Mouse (Mus musculus): ENCODE measurements at regions not wholly inside any gene's neighbourhood (a gene's known extent, or its start where the extent isn't known, plus 50 kb on each side); places are given as distances from the start of the nearest gene placed in this dataset.

DNA sequence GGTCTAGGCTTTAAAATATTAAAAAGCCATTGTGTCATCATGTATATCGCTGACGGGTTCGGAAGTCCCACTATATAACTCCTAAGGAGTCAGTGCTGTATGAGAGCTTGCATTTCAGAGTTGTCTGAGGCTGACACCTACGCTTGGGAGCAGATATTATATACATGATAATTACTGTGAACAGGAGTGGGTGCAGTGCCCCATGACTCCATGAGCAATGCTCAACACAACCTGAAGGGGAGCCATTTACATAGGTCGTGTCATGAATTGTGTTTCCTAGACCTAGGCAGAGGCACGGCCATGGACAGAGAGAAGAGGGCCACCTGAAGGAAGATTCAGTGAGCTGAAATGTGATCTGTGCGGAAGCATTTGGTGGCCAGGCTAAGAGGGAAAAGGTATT is 189.4 kb downstream of the Kcnrg start:
- Histone ChIP-seq H3K4me1 (no peaks in the 10 kb centered on the region), H3K4me2 (no peak overlapping the region), H3K4me3 (no peak overlapping the region), H3K27ac (replicated peaks) (no peak overlapping the region), H3K27me3 (replicated peaks) (no peaks in the 10 kb centered on the region), H3K9ac (no peak overlapping the region), H3K36me3 (no peaks in the 10 kb centered on the region), H3K9me3 (0 out of 2 replicates have a peak, but pooled peaks cover under 1% of the 10 kb centered on the region)
- 86% methylated on average over 7 of the region's 7 CpGs for WGBS
- no peak for ATAC-seq (ENCODE audit: extremely low read depth, insufficient number of reproducible peaks, low FRiP score, low TSS enrichment)

- WGBS: 30% methylated on average over 1 of the region's 1 CpGs
- 0 out of 2 replicates have a peak, but pooled peaks cover 3% of the 10 kb centered on the region for H3K27me3 ChIP-seq (replicated peaks)
- H3K4me2 ChIP-seq: no peak overlapping the region
- H3K9me3 ChIP-seq: no peaks in the 10 kb centered on the region
- 0 out of 2 replicates have a peak, but pooled peaks cover 3% of the 10 kb centered on the region for H3K4me1 ChIP-seq
- no peak overlapping the region for H3K27ac ChIP-seq (replicated peaks)
- no peak overlapping the region for H3K4me3 ChIP-seq
- H3K36me3 ChIP-seq: no peaks in the 10 kb centered on the region
- no peak overlapping the region for H3K9ac ChIP-seq
- no peak for ATAC-seq (ENCODE audit: extremely low read depth, insufficient number of reproducible peaks, low FRiP score, low TSS enrichment)
Observed at GRCm38 (mm10) chr14:61803421-61803925, 196.2 kb downstream of the Kcnrg start.

DNA sequence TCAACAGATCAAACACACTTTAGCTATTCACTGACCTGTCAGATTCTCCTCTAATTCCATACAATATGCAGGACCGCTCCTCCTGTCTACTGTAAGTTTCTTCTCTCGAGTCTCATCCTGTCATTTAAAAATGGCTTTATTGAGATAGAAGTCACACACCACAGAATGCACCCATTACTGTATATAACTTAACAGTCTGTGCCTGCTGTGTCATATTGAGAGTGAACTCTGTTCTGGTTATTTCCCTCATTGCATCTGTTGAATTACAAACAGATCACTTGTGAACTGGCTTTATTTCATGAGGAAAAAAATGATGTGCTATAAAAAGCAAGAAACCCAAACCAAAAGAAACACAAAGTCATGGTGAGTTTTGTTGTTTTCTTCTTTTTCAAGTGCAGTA is 198.2 kb downstream of the Kcnrg start:
- Histone ChIP-seq H3K36me3 (no peaks in the 10 kb centered on the region), H3K4me1 (peaks cover 16% of the 10 kb centered on the region), H3K9ac (no peak overlapping the region), H3K4me2 (no peak overlapping the region), H3K27ac (replicated peaks) (no peak overlapping the region), H3K4me3 (no peak overlapping the region), H3K27me3 (replicated peaks) (0 out of 2 replicates have a peak, but pooled peaks cover 3% of the 10 kb centered on the region), H3K9me3 (no peaks in the 10 kb centered on the region)
- WGBS: 77% methylated on average over 2 of the region's 2 CpGs
- no peak for ATAC-seq (ENCODE audit: extremely low read depth, insufficient number of reproducible peaks, low FRiP score, low TSS enrichment)

DNA sequence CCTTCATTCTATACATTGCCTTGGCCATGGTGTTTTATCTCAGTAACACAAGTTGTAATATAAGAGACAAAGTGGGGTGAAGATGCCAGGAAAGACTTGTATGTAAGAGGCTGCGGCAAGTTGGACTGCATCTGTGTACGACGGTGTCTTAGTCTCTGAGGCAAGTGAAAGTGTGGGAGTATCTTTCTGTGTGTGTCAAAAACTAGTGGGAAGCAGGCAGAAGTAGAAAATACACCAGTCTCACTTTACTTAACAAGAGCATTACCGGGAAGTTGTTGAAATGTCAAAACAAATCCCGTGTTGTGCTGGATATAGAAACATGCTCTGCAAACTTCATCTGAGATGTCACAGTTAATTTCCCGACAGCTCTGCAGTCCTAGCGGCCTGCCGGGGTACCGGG is 200.9 kb downstream of the Kcnrg start:
- Histone ChIP-seq H3K4me2 (no peak overlapping the region), H3K27me3 (replicated peaks) (peaks cover 10% of the 10 kb centered on the region; the same call in 1 of the 2 replicates), H3K4me3 (no peak overlapping the region), H3K4me1 (peaks cover 28% of the 10 kb centered on the region), H3K9me3 (no peaks in the 10 kb centered on the region), H3K36me3 (no peaks in the 10 kb centered on the region), H3K9ac (no peak overlapping the region), H3K27ac (replicated peaks) (no peak overlapping the region)
- 57% methylated on average over 9 of the region's 9 CpGs for WGBS
- no peak for ATAC-seq (ENCODE audit: extremely low read depth, insufficient number of reproducible peaks, low FRiP score, low TSS enrichment)

GRCm38 (mm10) chr14:61809716-61810437 is 202.6 kb downstream of the Kcnrg start:
- H3K9ac ChIP-seq: no peak overlapping the region
- no peaks in the 10 kb centered on the region for H3K9me3 ChIP-seq
- WGBS: 63% methylated on average over 10 of the region's 10 CpGs
- H3K4me2 ChIP-seq: no peak overlapping the region
- H3K36me3 ChIP-seq: no peaks in the 10 kb centered on the region
- no peak overlapping the region for H3K4me3 ChIP-seq
- H3K27me3 ChIP-seq (replicated peaks): peaks cover 10% of the 10 kb centered on the region; the same call in 1 of the 2 replicates
- peaks cover 28% of the 10 kb centered on the region for H3K4me1 ChIP-seq
- ATAC-seq (ENCODE audit: extremely low read depth, insufficient number of reproducible peaks, low FRiP score, low TSS enrichment): no peak
- H3K27ac ChIP-seq (replicated peaks): no peak overlapping the region

DNA sequence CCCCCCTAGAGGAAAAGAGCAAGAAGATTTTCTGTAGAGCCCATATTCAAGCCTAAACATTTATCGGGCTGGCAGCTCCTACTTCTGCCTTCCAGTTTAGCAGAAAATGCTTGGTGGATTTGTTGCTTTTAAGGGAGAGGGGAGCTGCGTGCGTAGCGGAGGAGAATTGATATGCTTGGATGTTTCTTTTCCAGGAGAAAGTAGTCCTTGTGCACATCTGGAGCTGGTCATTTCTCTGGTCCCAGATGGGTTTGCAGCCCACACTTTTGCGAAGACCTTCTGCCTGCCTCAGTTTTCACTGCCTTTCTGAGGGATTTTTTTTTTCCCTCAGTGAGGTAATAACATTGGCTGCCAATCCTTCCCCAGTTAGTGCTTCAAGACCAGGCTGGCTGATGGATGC is 203.6 kb downstream of the Kcnrg start:
- WGBS: 58% methylated on average over 5 of the region's 5 CpGs
- H3K9ac ChIP-seq: no peak overlapping the region
- H3K4me1 ChIP-seq: peaks cover 28% of the 10 kb centered on the region
- H3K9me3 ChIP-seq: no peaks in the 10 kb centered on the region
- peak overlapping the region; percentile 22 for H3K4me2 ChIP-seq
- H3K36me3 ChIP-seq: no peaks in the 10 kb centered on the region
- H3K4me3 ChIP-seq: no peak overlapping the region
- ATAC-seq (ENCODE audit: extremely low read depth, insufficient number of reproducible peaks, low FRiP score, low TSS enrichment): no peak
- H3K27me3 ChIP-seq (replicated peaks): peaks cover 10% of the 10 kb centered on the region; the same call in 1 of the 2 replicates
- H3K27ac ChIP-seq (replicated peaks): 0 out of 2 replicates have a peak overlapping the region, but pooled peaks have one; percentile 7

DNA sequence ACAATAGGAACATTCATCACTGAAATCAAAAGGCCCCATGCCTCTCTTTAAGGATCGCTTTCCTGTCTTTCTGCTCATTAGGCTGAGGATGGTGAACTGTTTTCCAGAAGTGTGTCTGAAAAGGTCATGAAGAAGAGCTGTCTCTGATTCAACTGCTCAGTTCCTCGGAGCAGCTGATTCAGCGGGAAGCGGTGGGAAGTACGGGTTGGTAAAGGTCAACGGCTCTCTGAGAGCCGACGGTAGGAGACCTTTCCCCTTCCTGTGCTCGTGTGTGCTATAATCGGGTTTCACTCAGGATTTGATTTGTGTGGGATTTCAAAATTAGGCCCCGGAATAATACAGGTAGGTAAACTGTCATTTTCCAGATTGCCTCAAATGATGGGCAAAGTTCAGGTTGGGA is 210.5 kb downstream of the Kcnrg start:
- Histone ChIP-seq H3K36me3 (no peaks in the 10 kb centered on the region), H3K4me3 (no peak overlapping the region), H3K9me3 (no peaks in the 10 kb centered on the region), H3K27ac (replicated peaks) (no peak overlapping the region), H3K9ac (no peak overlapping the region), H3K4me1 (peaks cover 6% of the 10 kb centered on the region; the same call in 1 of the 2 replicates), H3K27me3 (replicated peaks) (no peaks in the 10 kb centered on the region), H3K4me2 (no peak overlapping the region)
- no peak for ATAC-seq (ENCODE audit: extremely low read depth, insufficient number of reproducible peaks, low FRiP score, low TSS enrichment)
- 62% methylated on average over 11 of the region's 11 CpGs for WGBS

DNA sequence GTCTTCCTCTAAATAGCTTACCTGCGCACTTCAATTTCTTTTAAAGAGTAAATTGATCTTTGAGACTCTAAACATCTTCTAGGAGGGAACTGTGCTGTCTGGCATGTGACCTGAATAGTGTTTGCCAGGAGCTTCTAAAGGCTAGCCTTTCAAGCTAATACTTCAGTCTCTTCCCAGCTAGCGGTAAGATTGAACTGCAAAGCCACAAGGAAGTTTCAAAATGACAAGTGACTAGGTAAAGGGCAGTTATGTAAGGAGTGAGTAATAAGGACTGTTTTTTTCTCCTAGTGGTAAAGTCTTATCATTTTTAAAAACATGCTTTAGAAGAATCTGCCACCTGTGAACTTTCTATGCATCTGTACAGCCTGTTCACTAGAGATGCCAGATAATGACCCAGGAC is 211.1 kb downstream of the Kcnrg start:
- no peak overlapping the region for H3K4me2 ChIP-seq
- H3K36me3 ChIP-seq: no peaks in the 10 kb centered on the region
- H3K27ac ChIP-seq (replicated peaks): no peak overlapping the region
- H3K4me1 ChIP-seq: peaks cover 6% of the 10 kb centered on the region; the same call in 1 of the 2 replicates
- H3K27me3 ChIP-seq (replicated peaks): no peaks in the 10 kb centered on the region
- WGBS: 83% methylated on average over 2 of the region's 2 CpGs
- no peak overlapping the region for H3K9ac ChIP-seq
- H3K9me3 ChIP-seq: no peaks in the 10 kb centered on the region
- ATAC-seq (ENCODE audit: extremely low read depth, insufficient number of reproducible peaks, low FRiP score, low TSS enrichment): no peak
- no peak overlapping the region for H3K4me3 ChIP-seq

- WGBS: 83% methylated on average over 2 of the region's 2 CpGs
Observed at GRCm38 (mm10) chr14:61819251-61819650, 212.0 kb downstream of the Kcnrg start.

GRCm38 (mm10) chr14:61834291-61834936 is 227.2 kb downstream of the Kcnrg start:
- Histone ChIP-seq H3K27ac (replicated peaks) (no peak overlapping the region), H3K36me3 (no peaks in the 10 kb centered on the region), H3K4me1 (peaks cover 21% of the 10 kb centered on the region), H3K4me2 (no peak overlapping the region), H3K9ac (no peak overlapping the region), H3K4me3 (no peak overlapping the region), H3K9me3 (no peaks in the 10 kb centered on the region), H3K27me3 (replicated peaks) (no peaks in the 10 kb centered on the region)
- ATAC-seq (ENCODE audit: extremely low read depth, insufficient number of reproducible peaks, low FRiP score, low TSS enrichment): no peak
- 38% methylated on average over 8 of the region's 8 CpGs for WGBS

More at GRCm38 (mm10) chr14:61819251-61819650, 212.0 kb downstream of the Kcnrg start:
- Histone ChIP-seq H3K4me3 (no peak overlapping the region), H3K27me3 (replicated peaks) (no peaks in the 10 kb centered on the region), H3K27ac (replicated peaks) (no peak overlapping the region), H3K4me2 (no peak overlapping the region), H3K9me3 (no peaks in the 10 kb centered on the region), H3K36me3 (no peaks in the 10 kb centered on the region), H3K4me1 (peaks cover 6% of the 10 kb centered on the region; the same call in 1 of the 2 replicates), H3K9ac (no peak overlapping the region)
- no peak for ATAC-seq (ENCODE audit: extremely low read depth, insufficient number of reproducible peaks, low FRiP score, low TSS enrichment)

GRCm38 (mm10) chr14:61835729-61836128 is 228.5 kb downstream of the Kcnrg start:
- Histone ChIP-seq H3K9ac (no peak overlapping the region), H3K4me3 (no peak overlapping the region), H3K36me3 (no peaks in the 10 kb centered on the region), H3K27me3 (replicated peaks) (no peaks in the 10 kb centered on the region), H3K4me2 (no peak overlapping the region), H3K27ac (replicated peaks) (no peak overlapping the region), H3K9me3 (no peaks in the 10 kb centered on the region; the same call in 1 of the 2 replicates), H3K4me1 (peaks cover 21% of the 10 kb centered on the region)
- ATAC-seq (ENCODE audit: extremely low read depth, insufficient number of reproducible peaks, low FRiP score, low TSS enrichment): no peak
- 49% methylated on average over 6 of the region's 6 CpGs for WGBS
